Mouse (Mus musculus) gonadal fat pad, adult 2 months (tissue): ENCODE results near the gene Ptgfrn. TPM values are rescaled to one million over a fixed set of nuclear protein-coding genes. Genes with fewer than 3 reads are reported as not detected.

Experiments
- DNase-seq: peaks from one replicate; pipeline ENCODE4 v3.0.0-alpha.2; 2012; ENCODE audit warnings: low read depth
- polyA plus RNA-seq: library from polyadenylated mRNA; depleted of rRNA; stranded (reverse); fragments of >200 nt; gene quantifications from 2 replicates; pipeline ENCODE4 v1.2.3, GENCODE M21; 2012; rRNA removed

Gene Ptgfrn
- polyA plus RNA-seq, 1 experiment = 16.0 TPM

DNA sequence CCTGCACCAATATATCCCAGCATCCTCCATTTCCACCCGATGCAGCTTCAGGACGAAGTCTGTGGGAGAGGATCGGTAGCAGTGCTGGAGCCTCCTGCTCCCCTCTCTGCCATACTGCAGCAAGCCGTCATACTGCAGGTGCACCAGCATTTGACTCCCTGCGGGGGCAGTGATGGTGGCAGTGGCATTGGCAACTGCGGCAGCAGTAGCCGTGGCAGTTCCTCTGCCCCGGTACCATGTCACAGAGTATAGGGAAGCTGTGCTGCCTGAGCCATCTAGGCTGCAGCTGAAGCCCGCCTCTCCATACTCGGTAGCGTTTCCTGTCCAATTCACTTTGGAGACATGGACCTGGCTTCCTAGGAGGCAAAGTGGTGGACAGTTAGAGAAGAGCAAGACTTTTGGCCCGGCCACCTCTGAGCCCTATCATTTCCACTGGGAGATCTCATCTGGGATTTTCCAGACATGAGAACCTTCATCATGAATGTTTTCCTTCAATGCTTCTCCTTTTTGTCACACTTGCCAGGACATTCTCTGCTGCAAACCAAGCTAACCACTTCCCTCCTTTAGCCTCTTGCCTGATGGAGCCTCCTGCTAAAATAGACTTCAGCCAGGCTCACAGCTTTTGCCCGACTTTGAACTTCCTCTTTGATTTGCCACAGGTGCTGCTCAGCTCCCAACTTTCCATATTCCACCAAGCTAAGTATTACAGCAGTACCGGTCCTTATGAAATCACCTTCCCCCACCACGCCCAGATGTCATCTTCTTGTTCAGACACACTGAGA is 106.3 kb downstream of the Ptgfrn start:
- no peak for DNase-seq

DNA sequence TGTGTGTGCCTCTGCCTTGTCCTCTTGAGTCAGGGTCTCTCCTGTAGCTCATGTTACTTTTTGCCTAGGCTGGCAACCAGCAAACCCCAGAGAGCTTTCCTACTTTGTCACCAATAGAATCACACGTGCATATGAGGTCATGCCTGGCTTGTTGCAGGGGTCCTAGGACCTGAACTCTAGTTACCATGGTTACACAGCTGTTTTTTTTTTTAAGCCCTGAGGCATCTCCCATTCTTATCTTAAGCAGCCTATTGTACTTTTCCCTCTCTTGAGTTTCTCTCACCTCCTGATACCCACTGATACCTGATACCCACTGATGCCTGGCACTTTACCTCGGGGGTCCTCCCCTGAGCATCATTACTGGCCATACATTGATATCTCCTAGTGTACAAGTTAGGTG is 110.3 kb downstream of the Ptgfrn start:
- no peak for DNase-seq

DNA sequence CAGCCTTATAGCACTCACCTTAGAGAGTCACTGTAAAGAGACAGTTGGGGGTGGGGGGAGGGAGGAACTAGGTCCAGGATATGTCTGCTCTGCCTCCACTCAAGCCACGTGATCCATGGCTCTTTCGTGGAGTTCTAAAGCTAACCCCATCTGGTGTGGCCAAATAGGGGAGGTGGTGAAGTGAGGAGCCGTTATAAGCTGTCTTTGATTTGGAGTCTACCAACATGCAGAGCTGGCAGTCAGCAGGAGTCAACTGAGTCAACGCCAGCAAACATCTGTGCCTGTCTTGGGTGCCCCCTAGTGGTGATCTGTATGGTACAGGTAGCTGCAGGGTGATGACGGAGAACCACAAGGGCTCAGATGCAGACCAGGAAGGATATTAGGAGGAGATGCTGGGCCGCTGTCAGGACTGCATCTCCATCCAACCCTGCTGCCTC is 111.2 kb downstream of the Ptgfrn start:
- no peak for DNase-seq

DNA sequence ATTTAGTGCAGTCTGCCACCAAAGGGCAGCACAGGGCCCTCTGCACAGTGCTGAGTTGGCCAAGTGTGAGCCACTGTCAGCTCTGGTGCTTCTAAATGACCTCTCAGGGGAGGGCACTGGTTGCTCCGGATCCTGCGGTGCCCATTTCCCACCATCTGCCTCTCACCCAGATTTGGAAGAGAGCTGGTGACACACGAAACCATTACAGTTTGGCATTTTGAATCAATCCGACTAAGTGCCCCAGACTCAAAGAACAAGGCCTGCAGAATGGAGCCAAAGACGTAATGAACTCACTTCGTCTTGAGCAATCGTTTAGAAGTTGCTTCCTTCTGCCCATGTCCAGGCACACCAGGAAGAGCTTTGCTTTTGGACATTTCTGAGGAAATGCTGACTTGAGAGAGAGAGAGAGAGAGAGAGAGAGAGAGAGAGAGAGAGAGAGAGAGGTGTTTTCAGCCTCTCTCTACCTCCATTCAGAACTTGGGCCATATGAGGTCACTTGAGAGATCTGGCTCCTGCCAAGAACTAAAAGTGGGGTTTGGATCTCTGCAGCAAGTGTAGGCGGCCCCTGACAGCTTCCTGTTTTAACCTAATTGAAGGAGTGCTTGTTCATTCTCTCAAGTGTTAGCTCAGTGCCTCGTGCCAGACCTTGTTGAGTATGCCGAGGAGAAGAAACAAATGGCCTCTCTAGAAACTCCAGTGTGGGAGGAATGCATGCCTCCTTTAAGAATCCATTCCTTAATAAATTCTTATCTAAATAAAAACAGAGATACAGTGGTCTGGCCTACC is 112.1 kb downstream of the Ptgfrn start:
- no peak for DNase-seq

DNA sequence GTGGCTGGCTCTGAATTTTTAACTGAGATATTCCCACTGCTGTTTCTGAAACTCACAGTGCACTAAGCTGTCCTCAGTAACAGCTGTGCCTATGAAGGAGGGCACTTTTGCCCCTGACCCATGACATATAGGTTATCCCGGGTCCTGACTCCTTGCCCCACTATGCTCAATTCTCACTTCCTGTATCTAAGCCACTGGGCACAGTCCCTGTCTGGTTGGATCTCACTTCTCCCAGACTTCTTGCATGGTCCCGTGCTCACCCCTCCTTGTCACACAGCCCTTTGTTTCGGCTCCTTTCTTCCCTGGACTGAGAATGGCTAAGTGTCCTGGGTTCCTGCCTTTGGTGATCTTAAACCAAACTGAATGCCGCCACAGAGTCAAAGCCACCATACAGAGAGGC is 115.8 kb downstream of the Ptgfrn start:
- no peak for DNase-seq

DNA sequence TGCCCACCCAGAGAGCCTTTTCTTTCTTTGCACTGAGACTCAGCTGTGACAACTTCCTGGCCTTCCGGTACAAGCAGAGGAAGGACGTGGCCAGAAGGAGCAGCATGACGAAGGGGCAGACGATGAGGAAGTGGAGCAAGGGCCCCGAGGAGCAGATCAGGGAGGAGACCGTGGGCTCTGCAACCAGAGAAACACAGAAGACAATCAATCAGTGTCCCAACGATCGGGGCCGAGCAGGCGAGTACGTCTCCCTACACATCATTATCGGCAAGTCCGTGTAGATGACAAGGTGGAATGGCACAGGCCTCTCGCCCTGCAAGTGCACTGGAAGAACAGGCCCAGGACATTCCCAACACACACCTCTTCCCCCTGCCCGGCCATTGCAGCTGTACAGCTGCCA is 116.4 kb downstream of the Ptgfrn start:
- DNase-seq = no peak

DNA sequence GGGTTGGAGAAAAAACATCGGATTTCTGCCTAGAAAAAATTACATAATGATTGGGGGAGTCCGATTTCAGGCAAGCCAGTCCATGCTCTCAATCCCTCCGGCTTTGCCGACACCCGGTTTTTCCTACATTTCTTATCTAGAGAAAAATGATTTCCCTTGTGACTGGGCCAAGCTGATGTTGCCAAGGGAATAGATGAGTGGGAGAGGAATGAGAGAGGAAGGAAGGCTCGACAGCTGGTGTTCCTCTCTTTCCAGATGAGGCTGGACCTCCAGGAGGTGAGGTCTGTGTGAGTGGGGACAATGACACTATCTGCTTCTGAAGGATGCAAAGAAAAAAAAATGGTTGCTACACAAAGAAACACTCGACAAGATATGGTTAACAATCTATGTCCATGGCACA is 116.9 kb downstream of the Ptgfrn start:
- no peak for DNase-seq

Other genes starting within 250 kb of the Ptgfrn start
- 4.4 and 4.8 TPM in 2 replicates for gene Trim45, start 188.1 kb downstream of the Ptgfrn start, polyA plus RNA-seq
- gene Ttf2, start 140.6 kb downstream of the Ptgfrn start, polyA plus RNA-seq = 3.6 and 3.8 TPM in 2 replicates
- 0.08 and 0.16 TPM in 2 replicates for gene Cd101, start 80.7 kb downstream of the Ptgfrn start, polyA plus RNA-seq
- gene Cd2, start 177.7 kb upstream of the Ptgfrn start, polyA plus RNA-seq = 0.80 and 1.4 TPM in 2 replicates